Mouse (Mus musculus): ENCODE data around the gene Parp4. TPM values are rescaled to one million over a fixed set of nuclear protein-coding genes. Genes with fewer than 3 reads are reported as not detected.

The Parp4 gene
- polyA plus RNA-seq, 1 experiment, result 13.8 TPM

GRCm38 (mm10) chr14:56602069-56602468 is 26.6 kb downstream of the Parp4 start:
- 83% methylated on average over 9 of the region's 9 CpGs for WGBS
- H3K27ac ChIP-seq (ENCODE audit: insufficient read depth, low read depth, low read length), result no peak overlapping the region
- TF ChIP-seq POLR2A (IDR thresholded peaks at IDR 0.05; ENCODE audit: low read depth, low read length) (no peak), CTCF (IDR thresholded peaks at IDR 0.05; ENCODE audit: extremely low read depth, insufficient read length, insufficient replicate concordance, low read depth, low read length) (no peak)

GRCm38 (mm10) chr14:56604438-56604837 is 29.0 kb downstream of the Parp4 start:
- H3K4me1 ChIP-seq (ENCODE audit: control insufficient read depth, insufficient read depth, insufficient read length, low read length), result peaks cover 11% of the 10 kb centered on the region; the same call in 1 of the 2 replicates
- H3K36me3 ChIP-seq (ENCODE audit: control insufficient read depth, insufficient read depth, low read length), result peaks cover 46% of the 10 kb centered on the region
- WGBS, result 70% methylated on average over 5 of the region's 5 CpGs
- no peak for TF ChIP-seq CTCF (IDR thresholded peaks at IDR 0.05; ENCODE audit: extremely low read depth, insufficient read length, insufficient replicate concordance, low read depth, low read length)
- no peak for TF ChIP-seq POLR2A (IDR thresholded peaks at IDR 0.05; ENCODE audit: low read depth, low read length)
- H3K27me3 ChIP-seq (ENCODE audit: control insufficient read depth, insufficient read depth, low read length), result no peaks in the 10 kb centered on the region
- H3K4me3 ChIP-seq (ENCODE audit: low read depth, low read length), result no peak overlapping the region
- H3K27ac ChIP-seq (ENCODE audit: insufficient read depth, low read depth, low read length), result peak overlapping the region; percentile 98

More at GRCm38 (mm10) chr14:56602069-56602468, 26.6 kb downstream of the Parp4 start:
- no peaks in the 10 kb centered on the region for H3K27me3 ChIP-seq (ENCODE audit: control insufficient read depth, insufficient read depth, low read length)
- peaks cover 8% of the 10 kb centered on the region; the same call in 1 of the 2 replicates for H3K4me1 ChIP-seq (ENCODE audit: control insufficient read depth, insufficient read depth, insufficient read length, low read length)
- no peak overlapping the region for H3K4me3 ChIP-seq (ENCODE audit: low read depth, low read length)
- peaks cover 45% of the 10 kb centered on the region for H3K36me3 ChIP-seq (ENCODE audit: control insufficient read depth, insufficient read depth, low read length)

- Histone ChIP-seq H3K36me3 (ENCODE audit: control insufficient read depth, insufficient read depth, low read length) (peaks cover 46% of the 10 kb centered on the region), H3K27me3 (ENCODE audit: control insufficient read depth, insufficient read depth, low read length) (no peaks in the 10 kb centered on the region), H3K4me1 (ENCODE audit: control insufficient read depth, insufficient read depth, insufficient read length, low read length) (peaks cover 11% of the 10 kb centered on the region; the same call in 1 of the 2 replicates), H3K4me3 (ENCODE audit: low read depth, low read length) (no peak overlapping the region), H3K27ac (ENCODE audit: insufficient read depth, low read depth, low read length) (peak overlapping the region; percentile 98)
- no peak for TF ChIP-seq CTCF (IDR thresholded peaks at IDR 0.05; ENCODE audit: extremely low read depth, insufficient read length, insufficient replicate concordance, low read depth, low read length)
- TF ChIP-seq POLR2A (IDR thresholded peaks at IDR 0.05; ENCODE audit: low read depth, low read length), result no peak
- 33% methylated on average over 4 of the region's 4 CpGs for WGBS
These were observed 29.7 kb downstream of the Parp4 start for GRCm38 (mm10) chr14:56605136-56605535.

- TF ChIP-seq POLR2A (IDR thresholded peaks at IDR 0.05; ENCODE audit: low read depth, low read length), result no peak
- TF ChIP-seq CTCF (IDR thresholded peaks at IDR 0.05; ENCODE audit: extremely low read depth, insufficient read length, insufficient replicate concordance, low read depth, low read length), result no peak
- Histone ChIP-seq H3K27ac (ENCODE audit: insufficient read depth, low read depth, low read length) (no peak overlapping the region), H3K36me3 (ENCODE audit: control insufficient read depth, insufficient read depth, low read length) (peaks cover 77% of the 10 kb centered on the region), H3K4me1 (ENCODE audit: control insufficient read depth, insufficient read depth, insufficient read length, low read length) (0 out of 2 replicates have a peak, but pooled peaks cover 3% of the 10 kb centered on the region), H3K4me3 (ENCODE audit: low read depth, low read length) (no peak overlapping the region), H3K27me3 (ENCODE audit: control insufficient read depth, insufficient read depth, low read length) (no peaks in the 10 kb centered on the region)
- WGBS, result 33% methylated on average over 3 of the region's 3 CpGs
These were observed 37.8 kb downstream of the Parp4 start for GRCm38 (mm10) chr14:56613212-56613611.

- Histone ChIP-seq H3K4me1 (ENCODE audit: control insufficient read depth, insufficient read depth, insufficient read length, low read length) (no peaks in the 10 kb centered on the region), H3K27ac (ENCODE audit: insufficient read depth, low read depth, low read length) (no peak overlapping the region), H3K36me3 (ENCODE audit: control insufficient read depth, insufficient read depth, low read length) (peaks cover 75% of the 10 kb centered on the region), H3K27me3 (ENCODE audit: control insufficient read depth, insufficient read depth, low read length) (no peaks in the 10 kb centered on the region), H3K4me3 (ENCODE audit: low read depth, low read length) (no peak overlapping the region)
- TF ChIP-seq CTCF (IDR thresholded peaks at IDR 0.05; ENCODE audit: extremely low read depth, insufficient read length, insufficient replicate concordance, low read depth, low read length) (no peak), POLR2A (IDR thresholded peaks at IDR 0.05; ENCODE audit: low read depth, low read length) (no peak)
- 78% methylated on average over 1 of the region's 1 CpGs for WGBS
These were observed 42.1 kb downstream of the Parp4 start for GRCm38 (mm10) chr14:56617470-56617869.

- 85% methylated on average over 8 of the region's 8 CpGs for WGBS
- no peak overlapping the region for H3K27ac ChIP-seq (ENCODE audit: insufficient read depth, low read depth, low read length)
- no peak overlapping the region for H3K4me3 ChIP-seq (ENCODE audit: low read depth, low read length)
- no peaks in the 10 kb centered on the region for H3K4me1 ChIP-seq (ENCODE audit: control insufficient read depth, insufficient read depth, insufficient read length, low read length)
- no peaks in the 10 kb centered on the region for H3K27me3 ChIP-seq (ENCODE audit: control insufficient read depth, insufficient read depth, low read length)
- TF ChIP-seq POLR2A (IDR thresholded peaks at IDR 0.05; ENCODE audit: low read depth, low read length) (no peak), CTCF (IDR thresholded peaks at IDR 0.05; ENCODE audit: extremely low read depth, insufficient read length, insufficient replicate concordance, low read depth, low read length) (no peak)
- peaks cover 71% of the 10 kb centered on the region for H3K36me3 ChIP-seq (ENCODE audit: control insufficient read depth, insufficient read depth, low read length)
These were observed 45.0 kb downstream of the Parp4 start for GRCm38 (mm10) chr14:56620425-56620824.

GRCm38 (mm10) chr14:56626202-56626601 is 50.8 kb downstream of the Parp4 start:
- 28% methylated on average over 4 of the region's 4 CpGs for WGBS
- H3K4me3 ChIP-seq (ENCODE audit: low read depth, low read length), result no peak overlapping the region
- H3K27ac ChIP-seq (ENCODE audit: insufficient read depth, low read depth, low read length), result 0 out of 2 replicates have a peak overlapping the region, but pooled peaks have one; percentile 21
- peaks cover 61% of the 10 kb centered on the region for H3K36me3 ChIP-seq (ENCODE audit: control insufficient read depth, insufficient read depth, low read length)
- H3K27me3 ChIP-seq (ENCODE audit: control insufficient read depth, insufficient read depth, low read length), result no peaks in the 10 kb centered on the region
- TF ChIP-seq CTCF (IDR thresholded peaks at IDR 0.05; ENCODE audit: extremely low read depth, insufficient read length, insufficient replicate concordance, low read depth, low read length) (no peak), POLR2A (IDR thresholded peaks at IDR 0.05; ENCODE audit: low read depth, low read length) (no peak)
- H3K4me1 ChIP-seq (ENCODE audit: control insufficient read depth, insufficient read depth, insufficient read length, low read length), result no peaks in the 10 kb centered on the region; the same call in 1 of the 2 replicates

Measured in small intestine, adult 2 months (tissue).